Mouse (Mus musculus) C2C12 (cell line): ENCODE measurements around the gene Klhl36.

Experiments used
- CEBPB ChIP-seq: IDR thresholded peaks from one replicate; pipeline ENCODE4 v1.6.1; 2011; ENCODE audit warnings: low read depth, mild to moderate bottlenecking, control low read depth, moderate library complexity
- CTCF ChIP-seq: IDR thresholded peaks from one replicate; pipeline ENCODE4 v1.5.1; 2011; ENCODE audit not compliant: control insufficient read depth, insufficient read depth, insufficient read length
- MAX ChIP-seq: IDR thresholded peaks from one replicate; pipeline ENCODE4 v1.6.1; 2011; ENCODE audit warnings: mild to moderate bottlenecking, control low read depth
- MYOG ChIP-seq: IDR thresholded peaks from one replicate; pipeline ENCODE4 v1.6.1; 2011; ENCODE audit not compliant: control insufficient read depth, insufficient read length; ENCODE audit errors: extremely low read depth
- USF1 ChIP-seq: IDR thresholded peaks from one replicate; pipeline ENCODE4 v1.6.1; 2011; ENCODE audit warnings: low read depth, mild to moderate bottlenecking, control low read depth, moderate library complexity

- no peak for TF ChIP-seq MAX
- TF ChIP-seq CTCF = no peak
- peak; percentile 100 for TF ChIP-seq CEBPB
- no peak for TF ChIP-seq MYOG
- no peak for TF ChIP-seq USF1
These were observed 21.7 kb upstream of the Klhl36 start, which contains the start of gene Cotl1 for GRCm38 (mm10) chr8:119840275-119840808.
